Mouse (Mus musculus): Measurements from ENCODE around the gene Isoc2b. TPM values are rescaled to one million over a fixed set of nuclear protein-coding genes. Genes with fewer than 3 reads are reported as not detected.
A peak's percentile ranks its signal among the peaks of the same experiment; 100 is the strongest.
"Not testable (repeated sequence)": the region's sequence is repeated elsewhere in the genome, so short reads cannot be mapped to it uniquely, and the experiment has no call there.

Gene Isoc2b
- polyA plus RNA-seq, 1 experiment from 2014 or later, result 8.3 TPM

GRCm38 (mm10) chr7:4902404-4902803, 32.3 kb upstream of the Isoc2b start:
- Histone ChIP-seq H3K9ac (ENCODE audit: low read depth, low read length) (no peak overlapping the region), H3K4me1 (ENCODE audit: control insufficient read depth, insufficient read depth, low read length) (0 out of 2 replicates have a peak, but pooled peaks cover 7% of the 10 kb centered on the region), H3K27ac (ENCODE audit: low read depth, low read length) (no peak overlapping the region), H3K27me3 (ENCODE audit: control insufficient read depth, insufficient read depth, low read length) (0 out of 2 replicates have a peak, but pooled peaks cover 3% of the 10 kb centered on the region), H3K4me3 (ENCODE audit: low read length) (no peak overlapping the region), H3K4me2 (replicated peaks; ENCODE audit: low read depth, low read length) (no peak overlapping the region), H3K36me3 (ENCODE audit: control insufficient read depth, insufficient read depth, low read length) (no peaks in the 10 kb centered on the region), H3K9me3 (ENCODE audit: control insufficient read depth, low read length) (peaks cover 3% of the 10 kb centered on the region; the same call in 1 of the 2 replicates)
- ATAC-seq (ENCODE audit: low FRiP score, low TSS enrichment), result no peak
- WGBS, result 88% methylated on average over 9 of the region's 9 CpGs

- 0 out of 2 replicates have a peak, but pooled peaks have one; percentile 29 for ATAC-seq (ENCODE audit: low FRiP score, low TSS enrichment)
- WGBS, result 58% methylated on average over 8 of the region's 8 CpGs
- peaks cover 3% of the 10 kb centered on the region; the same call in 1 of the 2 replicates for H3K9me3 ChIP-seq (ENCODE audit: control insufficient read depth, low read length)
- H3K9ac ChIP-seq (ENCODE audit: low read depth, low read length), result no peak overlapping the region
- H3K36me3 ChIP-seq (ENCODE audit: control insufficient read depth, insufficient read depth, low read length), result no peaks in the 10 kb centered on the region
- H3K27ac ChIP-seq (ENCODE audit: low read depth, low read length), result no peak overlapping the region
- H3K27me3 ChIP-seq (ENCODE audit: control insufficient read depth, insufficient read depth, low read length), result 0 out of 2 replicates have a peak, but pooled peaks cover 3% of the 10 kb centered on the region
- H3K4me2 ChIP-seq (replicated peaks; ENCODE audit: low read depth, low read length), result no peak overlapping the region
- H3K4me3 ChIP-seq (ENCODE audit: low read length), result no peak overlapping the region
- 0 out of 2 replicates have a peak, but pooled peaks cover 7% of the 10 kb centered on the region for H3K4me1 ChIP-seq (ENCODE audit: control insufficient read depth, insufficient read depth, low read length)
These were observed 31.1 kb upstream of the Isoc2b start for GRCm38 (mm10) chr7:4901171-4901570.

- peaks cover 3% of the 10 kb centered on the region; the same call in 1 of the 2 replicates for H3K9me3 ChIP-seq (ENCODE audit: control insufficient read depth, low read length)
These were observed 30.4 kb upstream of the Isoc2b start for GRCm38 (mm10) chr7:4900523-4900851.

GRCm38 (mm10) chr7:4899649-4900522, 29.8 kb upstream of the Isoc2b start:
- peak; percentile 39; the same call in 1 of the 2 replicates for ATAC-seq (ENCODE audit: low FRiP score, low TSS enrichment)
- WGBS, result 8% methylated on average over 19 of the region's 19 CpGs
- Histone ChIP-seq H3K4me2 (replicated peaks; ENCODE audit: low read depth, low read length) (peak overlapping the region; percentile 32), H3K27ac (ENCODE audit: low read depth, low read length) (no peak overlapping the region), H3K4me1 (ENCODE audit: control insufficient read depth, insufficient read depth, low read length) (0 out of 2 replicates have a peak, but pooled peaks cover 7% of the 10 kb centered on the region), H3K4me3 (ENCODE audit: low read length) (peak overlapping the region; percentile 22), H3K27me3 (ENCODE audit: control insufficient read depth, insufficient read depth, low read length) (0 out of 2 replicates have a peak, but pooled peaks cover 3% of the 10 kb centered on the region), H3K36me3 (ENCODE audit: control insufficient read depth, insufficient read depth, low read length) (no peaks in the 10 kb centered on the region), H3K9me3 (ENCODE audit: control insufficient read depth, low read length) (peaks cover 3% of the 10 kb centered on the region; the same call in 1 of the 2 replicates), H3K9ac (ENCODE audit: low read depth, low read length) (0 out of 2 replicates have a peak overlapping the region, but pooled peaks have one; percentile 28)

More at GRCm38 (mm10) chr7:4900523-4900851, 30.4 kb upstream of the Isoc2b start:
- 40% methylated on average over 11 of the region's 11 CpGs for WGBS
- peak; percentile 8; the same call in 1 of the 2 replicates for ATAC-seq (ENCODE audit: low FRiP score, low TSS enrichment)
- Histone ChIP-seq H3K9ac (ENCODE audit: low read depth, low read length) (no peak overlapping the region), H3K27me3 (ENCODE audit: control insufficient read depth, insufficient read depth, low read length) (0 out of 2 replicates have a peak, but pooled peaks cover 3% of the 10 kb centered on the region), H3K4me2 (replicated peaks; ENCODE audit: low read depth, low read length) (peak overlapping the region; percentile 27; the same call in 1 of the 2 replicates), H3K36me3 (ENCODE audit: control insufficient read depth, insufficient read depth, low read length) (no peaks in the 10 kb centered on the region), H3K4me1 (ENCODE audit: control insufficient read depth, insufficient read depth, low read length) (0 out of 2 replicates have a peak, but pooled peaks cover 7% of the 10 kb centered on the region), H3K4me3 (ENCODE audit: low read length) (no peak overlapping the region), H3K27ac (ENCODE audit: low read depth, low read length) (no peak overlapping the region)

- no peaks in the 10 kb centered on the region for H3K36me3 ChIP-seq (ENCODE audit: control insufficient read depth, insufficient read depth, low read length)
- H3K27ac ChIP-seq (ENCODE audit: low read depth, low read length), result no peak overlapping the region
- peaks cover 3% of the 10 kb centered on the region; the same call in 1 of the 2 replicates for H3K9me3 ChIP-seq (ENCODE audit: control insufficient read depth, low read length)
- H3K27me3 ChIP-seq (ENCODE audit: control insufficient read depth, insufficient read depth, low read length), result 0 out of 2 replicates have a peak, but pooled peaks cover 3% of the 10 kb centered on the region
- peak overlapping the region; percentile 22 for H3K4me3 ChIP-seq (ENCODE audit: low read length)
- 17% methylated on average over 16 of the region's 18 CpGs for WGBS
- H3K4me1 ChIP-seq (ENCODE audit: control insufficient read depth, insufficient read depth, low read length), result 0 out of 2 replicates have a peak, but pooled peaks cover 7% of the 10 kb centered on the region
- ATAC-seq (ENCODE audit: low FRiP score, low TSS enrichment), result peak; percentile 41
- H3K4me2 ChIP-seq (replicated peaks; ENCODE audit: low read depth, low read length), result peak overlapping the region; percentile 32
- peak overlapping the region; percentile 28; the same call in 1 of the 2 replicates for H3K9ac ChIP-seq (ENCODE audit: low read depth, low read length)
These were observed 29.0 kb upstream of the Isoc2b start for GRCm38 (mm10) chr7:4898851-4899648.

GRCm38 (mm10) chr7:4895186-4895585, 25.1 kb upstream of the Isoc2b start:
- H3K36me3 ChIP-seq (ENCODE audit: control insufficient read depth, insufficient read depth, low read length), result no peaks in the 10 kb centered on the region
- no peak overlapping the region for H3K4me3 ChIP-seq (ENCODE audit: low read length)
- H3K4me2 ChIP-seq (replicated peaks; ENCODE audit: low read depth, low read length), result no peak overlapping the region
- H3K27me3 ChIP-seq (ENCODE audit: control insufficient read depth, insufficient read depth, low read length), result 0 out of 2 replicates have a peak, but pooled peaks cover 3% of the 10 kb centered on the region
- WGBS, result 57% methylated on average over 9 of the region's 11 CpGs
- H3K27ac ChIP-seq (ENCODE audit: low read depth, low read length), result no peak overlapping the region
- ATAC-seq (ENCODE audit: low FRiP score, low TSS enrichment), result no peak
- 0 out of 2 replicates have a peak, but pooled peaks cover 7% of the 10 kb centered on the region for H3K4me1 ChIP-seq (ENCODE audit: control insufficient read depth, insufficient read depth, low read length)
- H3K9ac ChIP-seq (ENCODE audit: low read depth, low read length), result no peak overlapping the region
- no peaks in the 10 kb centered on the region for H3K9me3 ChIP-seq (ENCODE audit: control insufficient read depth, low read length)

- Histone ChIP-seq H3K4me3 (ENCODE audit: low read length) (no peak overlapping the region), H3K9me3 (ENCODE audit: control insufficient read depth, low read length) (peaks cover 9% of the 10 kb centered on the region; the same call in 1 of the 2 replicates), H3K4me2 (replicated peaks; ENCODE audit: low read depth, low read length) (no peak overlapping the region), H3K4me1 (ENCODE audit: control insufficient read depth, insufficient read depth, low read length) (no peaks in the 10 kb centered on the region), H3K36me3 (ENCODE audit: control insufficient read depth, insufficient read depth, low read length) (no peaks in the 10 kb centered on the region), H3K27me3 (ENCODE audit: control insufficient read depth, insufficient read depth, low read length) (no peaks in the 10 kb centered on the region), H3K27ac (ENCODE audit: low read depth, low read length) (no peak overlapping the region), H3K9ac (ENCODE audit: low read depth, low read length) (no peak overlapping the region)
- no peak for ATAC-seq (ENCODE audit: low FRiP score, low TSS enrichment)
- WGBS, result 74% methylated on average over 4 of the region's 4 CpGs
These were observed 16.6 kb upstream of the Isoc2b start for GRCm38 (mm10) chr7:4886680-4887079.

- not testable (repeated sequence) for H3K36me3 ChIP-seq (ENCODE audit: control insufficient read depth, insufficient read depth, low read length); H3K4me3 ChIP-seq (ENCODE audit: low read length); H3K4me1 ChIP-seq (ENCODE audit: control insufficient read depth, insufficient read depth, low read length); H3K27me3 ChIP-seq (ENCODE audit: control insufficient read depth, insufficient read depth, low read length); H3K9ac ChIP-seq (ENCODE audit: low read depth, low read length); H3K9me3 ChIP-seq (ENCODE audit: control insufficient read depth, low read length); ATAC-seq (ENCODE audit: low FRiP score, low TSS enrichment); H3K4me2 ChIP-seq (replicated peaks; ENCODE audit: low read depth, low read length); H3K27ac ChIP-seq (ENCODE audit: low read depth, low read length)
- 82% methylated on average over 1 of the region's 1 CpGs for WGBS
These were observed 9.0 kb upstream of the Isoc2b start for GRCm38 (mm10) chr7:4879036-4879435.

Data from kidney, embryonic 14.5 days (tissue).